Mouse (Mus musculus) small intestine, adult 2 months (tissue): ENCODE measurements at regions not wholly inside any gene's neighbourhood (a gene's known extent, or its start where the extent isn't known, plus 50 kb on each side); places are given as distances from the start of the nearest gene placed in this dataset.

ENCODE experiments used
- CTCF ChIP-seq: fragments of 200-500 bp; IDR thresholded peaks from 2 replicates; pipeline ENCODE4 v1.5.1; 2012; ENCODE audit warnings: low read depth, mild to moderate bottlenecking, control low read depth, inconsistent platforms, low read length, moderate library complexity, mixed read lengths; ENCODE audit not compliant: insufficient replicate concordance, insufficient read length; ENCODE audit errors: extremely low read depth
- POLR2A ChIP-seq: fragments of 200-500 bp; IDR thresholded peaks from 2 replicates; pipeline ENCODE4 v1.6.1; 2012; ENCODE audit warnings: low read depth, mild to moderate bottlenecking, control low read depth, inconsistent platforms, low read length, moderate library complexity

DNA sequence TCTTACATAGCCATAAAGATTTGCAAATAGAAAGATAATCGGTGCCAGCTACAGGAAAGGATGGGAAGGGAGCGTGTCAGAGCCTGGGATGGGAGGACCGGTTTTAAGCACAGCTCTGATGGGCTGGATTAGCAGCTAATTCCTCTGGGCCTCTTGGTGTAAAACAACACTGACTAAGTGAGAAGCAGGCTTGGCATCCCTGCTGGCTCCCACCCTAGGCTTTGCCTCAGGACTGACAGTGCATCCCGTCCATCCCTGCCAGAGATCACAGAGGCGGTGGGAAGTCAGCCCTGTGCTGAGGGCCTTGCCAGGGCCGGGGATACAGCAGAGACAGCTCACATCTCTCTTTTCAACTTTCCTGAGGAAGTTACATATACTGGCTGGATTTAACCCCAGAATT, 90.8 kb upstream of the Sh3gl3 start:
- TF ChIP-seq CTCF: no peak
- TF ChIP-seq POLR2A: no peak
